Mouse (Mus musculus): Measurements from ENCODE around the gene Mmp2. TPM values are rescaled to one million over a fixed set of nuclear protein-coding genes. Genes with fewer than 3 reads are reported as not detected.

Gene Mmp2
- polyA plus RNA-seq, 1 experiment from 2014 or later: 11.5 TPM

- Histone ChIP-seq H3K4me1 (peaks cover 19% of the 10 kb centered on the region), H3K9ac (replicated peaks) (no peak overlapping the region), H3K36me3 (no peaks in the 10 kb centered on the region), H3K4me2 (replicated peaks) (no peak overlapping the region), H3K9me3 (no peaks in the 10 kb centered on the region), H3K4me3 (no peak overlapping the region), H3K27ac (replicated peaks) (no peak overlapping the region; the same call in 1 of the 2 replicates), H3K27me3 (no peaks in the 10 kb centered on the region)
- no peak for ATAC-seq (replicated peaks)
- 53% methylated on average over 9 of the region's 9 CpGs for WGBS
Observed at GRCm38 (mm10) chr8:92847299-92847698, 20.2 kb downstream of the Mmp2 start.

- Histone ChIP-seq H3K9ac (replicated peaks) (no peak overlapping the region), H3K4me2 (replicated peaks) (no peak overlapping the region), H3K27ac (replicated peaks) (no peak overlapping the region), H3K9me3 (no peaks in the 10 kb centered on the region), H3K4me1 (peaks cover 19% of the 10 kb centered on the region), H3K27me3 (no peaks in the 10 kb centered on the region), H3K4me3 (no peak overlapping the region), H3K36me3 (no peaks in the 10 kb centered on the region)
- 67% methylated on average over 6 of the region's 6 CpGs for WGBS
- no peak for ATAC-seq (replicated peaks)
Observed at GRCm38 (mm10) chr8:92849261-92849660, 22.2 kb downstream of the Mmp2 start.

- WGBS: 66% methylated on average over 4 of the region's 4 CpGs
- Histone ChIP-seq H3K27ac (replicated peaks) (peak overlapping the region; percentile 17; the same call in 1 of the 2 replicates), H3K4me2 (replicated peaks) (no peak overlapping the region)
Observed at GRCm38 (mm10) chr8:92850239-92850638, 23.1 kb downstream of the Mmp2 start.

GRCm38 (mm10) chr8:92851381-92851780, 24.3 kb downstream of the Mmp2 start:
- H3K27me3 ChIP-seq: 0 out of 2 replicates have a peak, but pooled peaks cover 3% of the 10 kb centered on the region
- no peak overlapping the region for H3K9ac ChIP-seq (replicated peaks)
- no peak overlapping the region for H3K4me3 ChIP-seq
- WGBS: 91% methylated on average over 3 of the region's 3 CpGs
- H3K36me3 ChIP-seq: no peaks in the 10 kb centered on the region
- no peak for ATAC-seq (replicated peaks)
- H3K27ac ChIP-seq (replicated peaks): no peak overlapping the region
- H3K4me2 ChIP-seq (replicated peaks): no peak overlapping the region
- no peaks in the 10 kb centered on the region for H3K9me3 ChIP-seq
- H3K4me1 ChIP-seq: peaks cover 17% of the 10 kb centered on the region

More at GRCm38 (mm10) chr8:92850239-92850638, 23.1 kb downstream of the Mmp2 start:
- no peak overlapping the region for H3K4me3 ChIP-seq
- peaks cover 23% of the 10 kb centered on the region for H3K4me1 ChIP-seq
- H3K9ac ChIP-seq (replicated peaks): no peak overlapping the region
- H3K27me3 ChIP-seq: no peaks in the 10 kb centered on the region
- peak; percentile 74 for ATAC-seq (replicated peaks)
- no peaks in the 10 kb centered on the region for H3K36me3 ChIP-seq
- no peaks in the 10 kb centered on the region for H3K9me3 ChIP-seq

- no peak overlapping the region for H3K27ac ChIP-seq (replicated peaks)
- no peak overlapping the region for H3K4me3 ChIP-seq
- no peaks in the 10 kb centered on the region for H3K9me3 ChIP-seq
- H3K27me3 ChIP-seq: 0 out of 2 replicates have a peak, but pooled peaks cover 3% of the 10 kb centered on the region
- no peak overlapping the region for H3K9ac ChIP-seq (replicated peaks)
- 71% methylated on average over 18 of the region's 18 CpGs for WGBS
- no peaks in the 10 kb centered on the region for H3K36me3 ChIP-seq
- no peak overlapping the region for H3K4me2 ChIP-seq (replicated peaks)
- peaks cover 8% of the 10 kb centered on the region; the same call in 1 of the 2 replicates for H3K4me1 ChIP-seq
- no peak for ATAC-seq (replicated peaks)
Observed at GRCm38 (mm10) chr8:92853188-92853983, 26.3 kb downstream of the Mmp2 start.

GRCm38 (mm10) chr8:92854673-92855072, 27.6 kb downstream of the Mmp2 start:
- Histone ChIP-seq H3K27ac (replicated peaks) (no peak overlapping the region), H3K4me2 (replicated peaks) (peak overlapping the region; percentile 71), H3K4me3 (peak overlapping the region; percentile 66), H3K4me1 (peaks cover 8% of the 10 kb centered on the region; the same call in 1 of the 2 replicates), H3K9me3 (no peaks in the 10 kb centered on the region), H3K9ac (replicated peaks) (no peak overlapping the region), H3K27me3 (0 out of 2 replicates have a peak, but pooled peaks cover 3% of the 10 kb centered on the region), H3K36me3 (no peaks in the 10 kb centered on the region)
- 85% methylated on average over 3 of the region's 3 CpGs for WGBS
- no peak for ATAC-seq (replicated peaks)

GRCm38 (mm10) chr8:92855171-92855894, 28.2 kb downstream of the Mmp2 start, which contains the start of gene Lpcat2:
Lpcat2 (plus strand) TSS chr8:92855339.
- ATAC-seq (replicated peaks): peak; percentile 72
- peak within 1 kb of the TSS; percentile 72 for H3K9ac ChIP-seq (replicated peaks)
- H3K4me2 ChIP-seq (replicated peaks): peak within 1 kb of the TSS; percentile 71
- H3K27ac ChIP-seq (replicated peaks): no peak within 1 kb of the TSS
- no peaks in the 10 kb centered on the region for H3K36me3 ChIP-seq
- peaks cover 7% of the 10 kb centered on the region; the same call in 1 of the 2 replicates for H3K4me1 ChIP-seq
- H3K27me3 ChIP-seq: 0 out of 2 replicates have a peak, but pooled peaks cover 3% of the 10 kb centered on the region
- WGBS: under 1% methylated on average over 50 of the region's 50 CpGs
- peak within 1 kb of the TSS; percentile 66 for H3K4me3 ChIP-seq
- H3K9me3 ChIP-seq: no peaks in the 10 kb centered on the region

- ATAC-seq (replicated peaks): no peak
- 94% methylated on average over 7 of the region's 7 CpGs for WGBS
- Histone ChIP-seq H3K36me3 (no peaks in the 10 kb centered on the region), H3K9me3 (no peaks in the 10 kb centered on the region), H3K9ac (replicated peaks) (no peak overlapping the region), H3K4me1 (peaks cover 4% of the 10 kb centered on the region; the same call in 1 of the 2 replicates), H3K4me2 (replicated peaks) (no peak overlapping the region), H3K27me3 (0 out of 2 replicates have a peak, but pooled peaks cover 3% of the 10 kb centered on the region), H3K4me3 (no peak overlapping the region), H3K27ac (replicated peaks) (no peak overlapping the region)
Observed at GRCm38 (mm10) chr8:92856273-92856986, 29.3 kb downstream of the Mmp2 start.

- 73% methylated on average over 14 of the region's 14 CpGs for WGBS
- Histone ChIP-seq H3K4me3 (no peak overlapping the region), H3K4me2 (replicated peaks) (no peak overlapping the region), H3K27me3 (0 out of 2 replicates have a peak, but pooled peaks cover 3% of the 10 kb centered on the region), H3K36me3 (no peaks in the 10 kb centered on the region), H3K27ac (replicated peaks) (no peak overlapping the region), H3K9me3 (no peaks in the 10 kb centered on the region), H3K9ac (replicated peaks) (no peak overlapping the region), H3K4me1 (peaks cover 4% of the 10 kb centered on the region; the same call in 1 of the 2 replicates)
- no peak for ATAC-seq (replicated peaks)
Observed at GRCm38 (mm10) chr8:92858475-92859182, 31.5 kb downstream of the Mmp2 start.

GRCm38 (mm10) chr8:92861977-92862376, 34.9 kb downstream of the Mmp2 start:
- ATAC-seq (replicated peaks): no peak
- Histone ChIP-seq H3K4me3 (no peak overlapping the region), H3K36me3 (no peaks in the 10 kb centered on the region), H3K4me2 (replicated peaks) (no peak overlapping the region), H3K9ac (replicated peaks) (no peak overlapping the region), H3K27ac (replicated peaks) (no peak overlapping the region), H3K9me3 (no peaks in the 10 kb centered on the region), H3K27me3 (no peaks in the 10 kb centered on the region), H3K4me1 (no peaks in the 10 kb centered on the region)
- WGBS: 94% methylated on average over 1 of the region's 1 CpGs

- ATAC-seq (replicated peaks): no peak
- Histone ChIP-seq H3K4me3 (no peak overlapping the region), H3K27me3 (no peaks in the 10 kb centered on the region), H3K4me2 (replicated peaks) (no peak overlapping the region), H3K4me1 (peaks cover 9% of the 10 kb centered on the region), H3K36me3 (no peaks in the 10 kb centered on the region), H3K27ac (replicated peaks) (no peak overlapping the region), H3K9me3 (no peaks in the 10 kb centered on the region), H3K9ac (replicated peaks) (no peak overlapping the region)
- WGBS: 30% methylated on average over 7 of the region's 7 CpGs
Observed at GRCm38 (mm10) chr8:92870281-92870680, 43.2 kb downstream of the Mmp2 start.

Data from forebrain, embryonic 15.5 days (tissue).